Comparison of ENCODE assay signal across 8 mouse cellular contexts in genomic region chr11:77982441-77982905, GRCm38 (mm10). TPM values are rescaled to one million over a fixed set of nuclear protein-coding genes. Genes with fewer than 3 reads are reported as not detected.
DNase-seq lines count a peak whose midpoint lies in the region; ATAC-seq and TF ChIP-seq lines count a peak whose summit lies in the region.

TSS of gene Phf12 (plus strand) at chr11:77982754.

- no peak for TF ChIP-seq POLR2A in ES-Bruce4 (IDR thresholded peaks at IDR 0.05; ENCODE audit: insufficient read depth, low read length)

- under 1% methylated on average over 38 of the region's 62 CpGs for WGBS in forebrain, embryonic 13.5 days
- WGBS in large intestine, adult 2 months = under 1% methylated on average over 58 of the region's 62 CpGs
- 0% methylated on average over 42 of the region's 62 CpGs for WGBS in liver, postnatal 0 days (ENCODE audit: insufficient replicate concordance)
- WGBS in neural tube, embryonic 14.5 days = under 1% methylated on average over 56 of the region's 62 CpGs

- peak within 1 kb of the TSS; percentile 100 for H3K9ac ChIP-seq in ES-Bruce4 (ENCODE audit: low read depth, poor library complexity, severe bottlenecking)
- peak within 1 kb of the TSS; percentile 99 for H3K9ac ChIP-seq in forebrain, embryonic 13.5 days
- peak within 1 kb of the TSS; percentile 96 for H3K9ac ChIP-seq in liver, postnatal 0 days (replicated peaks)
- peak within 1 kb of the TSS; percentile 92 for H3K9ac ChIP-seq in neural tube, embryonic 14.5 days (replicated peaks; ENCODE audit: low read depth, low read length)

- peaks cover 5% of the 10 kb centered on the region for H3K36me3 ChIP-seq in ES-Bruce4 (ENCODE audit: control insufficient read depth, insufficient read depth, low read length, poor library complexity, severe bottlenecking)
- H3K36me3 ChIP-seq in forebrain, embryonic 13.5 days (ENCODE audit: poor library complexity, severe bottlenecking) = peaks cover 30% of the 10 kb centered on the region
- peaks cover 10% of the 10 kb centered on the region; the same call in 1 of the 2 replicates for H3K36me3 ChIP-seq in liver, postnatal 0 days (replicated peaks; ENCODE audit: insufficient read depth, low read length)
- peaks cover 6% of the 10 kb centered on the region; the same call in 1 of the 2 replicates for H3K36me3 ChIP-seq in neural tube, embryonic 14.5 days (ENCODE audit: control insufficient read depth, insufficient read depth, low read length)

- TF ChIP-seq EP300 in ES-Bruce4 (IDR thresholded peaks at IDR 0.05; ENCODE audit: insufficient read depth, low read depth, low read length) = no peak
- no peak for TF ChIP-seq EP300 in liver, postnatal 0 days (IDR thresholded peaks at IDR 0.05; ENCODE audit: low read depth)

- TF ChIP-seq CTCF in ES-Bruce4 (IDR thresholded peaks at IDR 0.05; ENCODE audit: low read depth, low read length) = no peak
- TF ChIP-seq CTCF in liver, postnatal 0 days (IDR thresholded peaks at IDR 0.05; ENCODE audit: low read depth) = no peak

- peak within 1 kb of the TSS; percentile 86 for H3K27ac ChIP-seq in ES-Bruce4 (ENCODE audit: insufficient read depth, low read length)
- H3K27ac ChIP-seq in forebrain, embryonic 13.5 days = peak within 1 kb of the TSS; percentile 97
- H3K27ac ChIP-seq in liver, postnatal 0 days (ENCODE audit: low read depth) = peak within 1 kb of the TSS; percentile 97
- peak within 1 kb of the TSS; percentile 97 for H3K27ac ChIP-seq in neural tube, embryonic 14.5 days (ENCODE audit: low read depth, low read length)

- no peaks in the 10 kb centered on the region for H3K9me3 ChIP-seq in ES-Bruce4 (replicated peaks; ENCODE audit: control insufficient read depth, insufficient read depth, low read length, poor library complexity, severe bottlenecking)
- H3K9me3 ChIP-seq in forebrain, embryonic 13.5 days (replicated peaks) = no peaks in the 10 kb centered on the region
- no peaks in the 10 kb centered on the region for H3K9me3 ChIP-seq in liver, postnatal 0 days (ENCODE audit: low read length)
- no peaks in the 10 kb centered on the region for H3K9me3 ChIP-seq in neural tube, embryonic 14.5 days (ENCODE audit: control insufficient read depth, low read length)

- peak; percentile 81 for ATAC-seq in cerebellum, adult (ENCODE audit: insufficient number of reproducible peaks, low FRiP score, low TSS enrichment)
- ATAC-seq in forebrain, embryonic 13.5 days = peak; percentile 84
- ATAC-seq in liver, postnatal 0 days = peak; percentile 87
- ATAC-seq in neural tube, embryonic 14.5 days (ENCODE audit: low read depth) = peak; percentile 87

- peak within 1 kb of the TSS; percentile 93 for H3K4me3 ChIP-seq in ES-Bruce4 (ENCODE audit: low read depth, low read length)
- peak within 1 kb of the TSS; percentile 99 for H3K4me3 ChIP-seq in forebrain, embryonic 13.5 days
- H3K4me3 ChIP-seq in liver, postnatal 0 days (ENCODE audit: low read depth, low read length) = peak within 1 kb of the TSS; percentile 93
- H3K4me3 ChIP-seq in neural tube, embryonic 14.5 days (ENCODE audit: low read depth, low read length) = peak within 1 kb of the TSS; percentile 99

- H3K4me2 ChIP-seq in forebrain, embryonic 13.5 days = peak within 1 kb of the TSS; percentile 91
- peak within 1 kb of the TSS; percentile 88 for H3K4me2 ChIP-seq in liver, postnatal 0 days (ENCODE audit: low read depth, low read length)
- peak within 1 kb of the TSS; percentile 89 for H3K4me2 ChIP-seq in neural tube, embryonic 14.5 days (ENCODE audit: low read depth, low read length)

- H3K4me1 ChIP-seq in ES-Bruce4 (ENCODE audit: control insufficient read depth, insufficient read depth, low read length) = no peaks in the 10 kb centered on the region
- H3K4me1 ChIP-seq in forebrain, embryonic 13.5 days = peaks cover 30% of the 10 kb centered on the region
- peaks cover 12% of the 10 kb centered on the region; the same call in 1 of the 2 replicates for H3K4me1 ChIP-seq in liver, postnatal 0 days (ENCODE audit: insufficient read depth)
- 0 out of 2 replicates have a peak, but pooled peaks cover 4% of the 10 kb centered on the region for H3K4me1 ChIP-seq in neural tube, embryonic 14.5 days (ENCODE audit: control insufficient read depth, insufficient read depth, low read length)

- intact Hi-C loops in heart, postnatal 10 days (cut with DNase I) = loop anchor here (5.0 kb wide), 1 partner anchor 195 kb away; the partner anchor contains the start of genes Nek8 and Tlcd1

- DNase-seq in heart, postnatal 10 days = peak; percentile 100
- DNase-seq in large intestine, adult 2 months (ENCODE audit: low read depth, low spot score) = peak; percentile 97
- DNase-seq in liver, postnatal 0 days = peak; percentile 99
- peak; percentile 99 for DNase-seq in testis, postnatal 10 days (ENCODE audit: low spot score)

- H3K27me3 ChIP-seq in ES-Bruce4 (ENCODE audit: control insufficient read depth, insufficient read depth, low read length, poor library complexity, severe bottlenecking) = no peaks in the 10 kb centered on the region
- H3K27me3 ChIP-seq in forebrain, embryonic 13.5 days = peaks cover 12% of the 10 kb centered on the region; the same call in 1 of the 2 replicates
- 0 out of 2 replicates have a peak, but pooled peaks cover 3% of the 10 kb centered on the region for H3K27me3 ChIP-seq in liver, postnatal 0 days (ENCODE audit: insufficient read depth, low read length)
- H3K27me3 ChIP-seq in neural tube, embryonic 14.5 days (ENCODE audit: control insufficient read depth, insufficient read depth, low read length) = no peaks in the 10 kb centered on the region

RNA-seq across cellular contexts. Expression of gene Phf12, which starts in this region (rescaled TPM):
- 50.8 and 58.2 TPM in 2 replicates for polyA plus RNA-seq in ES-Bruce4 (2011; ENCODE audit: insufficient read depth, insufficient read length, low read depth, missing spikeins)
- 20.7 and 24.5 TPM in 2 replicates for polyA plus RNA-seq in forebrain, embryonic 13.5 days (2015; fragmentation: Nextera tagmentation; extraction: Ambion mirVana)
- 10 to 100 TPM; 39.5 to 41.7 TPM for total RNA-seq in heart, postnatal 10 days (2021)
- polyA plus RNA-seq in large intestine, adult 2 months (2012; rRNA removed) = 27.0 and 41.8 TPM in 2 replicates
- polyA plus RNA-seq in liver, postnatal 0 days (2015; fragmentation: Nextera tagmentation; extraction: Ambion mirVana) = 5.0 and 5.1 TPM in 2 replicates
- 16.3 and 19.0 TPM in 2 replicates for polyA plus RNA-seq in neural tube, embryonic 14.5 days (2014; fragmentation: Nextera tagmentation; extraction: Ambion mirVana)

Comparison
In these comparisons a context has a peak if more than half of its experiments do, and no peak if none do; other contexts are left out.
1. Peak in every context shown above with its lines: DNase-seq, ATAC-seq, H3K4me3 ChIP-seq and H3K27ac ChIP-seq.